Mouse (Mus musculus) heart, embryonic 15.5 days (tissue): Measurements from ENCODE around the gene Ets1. TPM values are rescaled to one million over a fixed set of nuclear protein-coding genes. Genes with fewer than 3 reads are reported as not detected.
A peak's percentile ranks its signal among the peaks of the same experiment; 100 is the strongest.

Experiments
- ATAC-seq: fragments of 200-750 bp; cut with Nextera tagmentation; replicated peaks from 2 replicates; pipeline ENCODE4 v1.8.0; 2017; ENCODE audit warnings: low read depth, moderate TSS enrichment; ENCODE audit not compliant: insufficient number of reproducible peaks, insufficient read depth, low FRiP score
- H3K27ac ChIP-seq: fragments of 300-500 bp; sonication (generic); 2 replicates; pipeline ENCODE4 v1.5.1; 2015; ENCODE audit warnings: mild to moderate bottlenecking, inconsistent platforms
- H3K27me3 ChIP-seq: fragments of 300-500 bp; sonication (generic); 2 replicates; pipeline ENCODE4 v1.6.1; 2015; ENCODE audit warnings: inconsistent platforms
- H3K36me3 ChIP-seq: fragments of 300-500 bp; sonication (generic); 2 replicates; pipeline ENCODE4 v1.6.1; 2015; ENCODE audit warnings: mild to moderate bottlenecking, inconsistent platforms
- H3K4me1 ChIP-seq: fragments of 300-500 bp; sonication (generic); replicated peaks from 2 replicates; pipeline ENCODE4 v1.6.1; 2015; ENCODE audit warnings: inconsistent platforms
- H3K4me2 ChIP-seq: fragments of 300-500 bp; sonication (generic); 2 replicates; pipeline ENCODE4 v1.6.1; 2015; ENCODE audit warnings: inconsistent platforms, mild to moderate bottlenecking, moderate library complexity
- H3K4me3 ChIP-seq: fragments of 300-500 bp; sonication (generic); 2 replicates; pipeline ENCODE4 v1.5.1; 2015; ENCODE audit warnings: mild to moderate bottlenecking, inconsistent platforms
- H3K9ac ChIP-seq: fragments of 300-500 bp; sonication (generic); 2 replicates; pipeline ENCODE4 v1.6.1; 2015; ENCODE audit warnings: mild to moderate bottlenecking, inconsistent platforms
- H3K9me3 ChIP-seq: fragments of 300-500 bp; sonication (generic); replicated peaks from 2 replicates; pipeline ENCODE4 v1.6.1; 2016; ENCODE audit warnings: inconsistent platforms
- WGBS: fragments of 180-500 bp; shearing (Covaris S2); methylation state at CpG from one replicate; pipeline ENCODE4 v1.1.7; 2015; ENCODE audit warnings: mixed read lengths; 5-methylcytosine and 5-hydroxymethylcytosine counted together
- polyA plus RNA-seq: library from polyadenylated mRNA; unstranded; fragments of >200 nt; fragmentation: Nextera tagmentation; extraction: Ambion mirVana; gene quantifications from 2 replicates; pipeline ENCODE4 v1.2.1, GENCODE M21; 2015

Gene Ets1
- polyA plus RNA-seq, 1 experiment from 2014 or later, result 46.3 TPM

- Histone ChIP-seq H3K9me3 (no peaks in the 10 kb centered on the region), H3K4me3 (no peak overlapping the region), H3K27ac (no peak overlapping the region), H3K9ac (no peak overlapping the region), H3K4me1 (peaks cover 4% of the 10 kb centered on the region; the same call in 1 of the 2 replicates), H3K27me3 (no peaks in the 10 kb centered on the region), H3K36me3 (no peaks in the 10 kb centered on the region), H3K4me2 (no peak overlapping the region)
- no peak for ATAC-seq
- WGBS, result 63% methylated on average over 5 of the region's 5 CpGs
Measured at GRCm38 (mm10) chr9:32617430-32617768, 18.6 kb upstream of the Ets1 start.

- no peaks in the 10 kb centered on the region for H3K27me3 ChIP-seq
- H3K27ac ChIP-seq, result no peak overlapping the region
- ATAC-seq, result no peak
- no peaks in the 10 kb centered on the region for H3K9me3 ChIP-seq
- H3K4me2 ChIP-seq, result no peak overlapping the region
- H3K4me3 ChIP-seq, result no peak overlapping the region
- no peaks in the 10 kb centered on the region for H3K36me3 ChIP-seq
- H3K9ac ChIP-seq, result no peak overlapping the region
- WGBS, result 71% methylated on average over 9 of the region's 9 CpGs
- H3K4me1 ChIP-seq, result peaks cover 4% of the 10 kb centered on the region; the same call in 1 of the 2 replicates
Measured at GRCm38 (mm10) chr9:32618544-32619120, 17.4 kb upstream of the Ets1 start.

GRCm38 (mm10) chr9:32619661-32620060, 16.4 kb upstream of the Ets1 start:
- Histone ChIP-seq H3K9me3 (no peaks in the 10 kb centered on the region), H3K4me2 (no peak overlapping the region), H3K36me3 (no peaks in the 10 kb centered on the region), H3K27ac (no peak overlapping the region), H3K27me3 (no peaks in the 10 kb centered on the region), H3K4me3 (no peak overlapping the region), H3K4me1 (peaks cover 4% of the 10 kb centered on the region; the same call in 1 of the 2 replicates), H3K9ac (no peak overlapping the region)
- no peak for ATAC-seq
- WGBS, result 83% methylated on average over 6 of the region's 6 CpGs

GRCm38 (mm10) chr9:32620446-32620845, 15.6 kb upstream of the Ets1 start:
- H3K9me3 ChIP-seq, result no peaks in the 10 kb centered on the region
- H3K27ac ChIP-seq, result no peak overlapping the region
- H3K4me3 ChIP-seq, result no peak overlapping the region
- H3K36me3 ChIP-seq, result no peaks in the 10 kb centered on the region
- H3K9ac ChIP-seq, result no peak overlapping the region
- no peak for ATAC-seq
- H3K4me1 ChIP-seq, result peaks cover 4% of the 10 kb centered on the region; the same call in 1 of the 2 replicates
- 92% methylated on average over 3 of the region's 3 CpGs for WGBS
- H3K27me3 ChIP-seq, result no peaks in the 10 kb centered on the region
- H3K4me2 ChIP-seq, result no peak overlapping the region

- Histone ChIP-seq H3K9ac (no peak overlapping the region), H3K9me3 (no peaks in the 10 kb centered on the region), H3K4me2 (no peak overlapping the region), H3K27ac (no peak overlapping the region), H3K4me1 (no peaks in the 10 kb centered on the region), H3K27me3 (no peaks in the 10 kb centered on the region; the same call in 1 of the 2 replicates), H3K36me3 (no peaks in the 10 kb centered on the region), H3K4me3 (no peak overlapping the region)
- 64% methylated on average over 1 of the region's 1 CpGs for WGBS
- no peak for ATAC-seq
Measured at GRCm38 (mm10) chr9:32629385-32629981, 6.5 kb upstream of the Ets1 start.

GRCm38 (mm10) chr9:32631341-32631740, 4.7 kb upstream of the Ets1 start:
- H3K27ac ChIP-seq, result no peak overlapping the region
- no peaks in the 10 kb centered on the region for H3K36me3 ChIP-seq
- no peaks in the 10 kb centered on the region; the same call in 1 of the 2 replicates for H3K27me3 ChIP-seq
- no peak overlapping the region for H3K4me3 ChIP-seq
- no peak overlapping the region for H3K9ac ChIP-seq
- H3K4me2 ChIP-seq, result no peak overlapping the region
- H3K9me3 ChIP-seq, result no peaks in the 10 kb centered on the region
- ATAC-seq, result no peak
- H3K4me1 ChIP-seq, result peaks cover 6% of the 10 kb centered on the region; the same call in 1 of the 2 replicates

- no peak overlapping the region for H3K9ac ChIP-seq
- H3K36me3 ChIP-seq, result no peaks in the 10 kb centered on the region
- WGBS, result 71% methylated on average over 7 of the region's 7 CpGs
- no peaks in the 10 kb centered on the region for H3K9me3 ChIP-seq
- peaks cover 13% of the 10 kb centered on the region for H3K4me1 ChIP-seq
- no peak overlapping the region for H3K4me3 ChIP-seq
- H3K27me3 ChIP-seq, result peaks cover 1% of the 10 kb centered on the region; the same call in 1 of the 2 replicates
- no peak overlapping the region for H3K27ac ChIP-seq
- ATAC-seq, result no peak
- no peak overlapping the region for H3K4me2 ChIP-seq
Measured at GRCm38 (mm10) chr9:32632237-32632636, 3.8 kb upstream of the Ets1 start.

GRCm38 (mm10) chr9:32644981-32645380, 9.0 kb downstream of the Ets1 start:
- no peak for ATAC-seq
- Histone ChIP-seq H3K4me1 (peaks cover 18% of the 10 kb centered on the region), H3K27ac (no peak overlapping the region), H3K36me3 (no peaks in the 10 kb centered on the region), H3K9ac (no peak overlapping the region), H3K9me3 (no peaks in the 10 kb centered on the region), H3K4me2 (no peak overlapping the region), H3K27me3 (no peaks in the 10 kb centered on the region), H3K4me3 (no peak overlapping the region)
- 62% methylated on average over 3 of the region's 3 CpGs for WGBS

- Histone ChIP-seq H3K27me3 (no peaks in the 10 kb centered on the region), H3K4me3 (peak overlapping the region; percentile 32), H3K4me2 (peak overlapping the region; percentile 60), H3K27ac (peak overlapping the region; percentile 79), H3K36me3 (no peaks in the 10 kb centered on the region), H3K9me3 (no peaks in the 10 kb centered on the region), H3K4me1 (peaks cover 18% of the 10 kb centered on the region), H3K9ac (0 out of 2 replicates have a peak overlapping the region, but pooled peaks have one; percentile 10)
- 15% methylated on average over 9 of the region's 9 CpGs for WGBS
- no peak for ATAC-seq
Measured at GRCm38 (mm10) chr9:32645475-32645874, 9.5 kb downstream of the Ets1 start.

- Histone ChIP-seq H3K36me3 (no peaks in the 10 kb centered on the region), H3K4me1 (peaks cover 18% of the 10 kb centered on the region), H3K27ac (peak overlapping the region; percentile 79), H3K9me3 (no peaks in the 10 kb centered on the region), H3K27me3 (no peaks in the 10 kb centered on the region), H3K4me3 (peak overlapping the region; percentile 32), H3K4me2 (peak overlapping the region; percentile 60), H3K9ac (0 out of 2 replicates have a peak overlapping the region, but pooled peaks have one; percentile 10)
- 35% methylated on average over 11 of the region's 11 CpGs for WGBS
- peak; percentile 84 for ATAC-seq
Measured at GRCm38 (mm10) chr9:32646539-32647258, 10.7 kb downstream of the Ets1 start.

GRCm38 (mm10) chr9:32647506-32648250, 11.7 kb downstream of the Ets1 start:
- Histone ChIP-seq H3K4me3 (no peak overlapping the region), H3K36me3 (no peaks in the 10 kb centered on the region), H3K9ac (no peak overlapping the region), H3K27ac (peak overlapping the region; percentile 79), H3K4me1 (peaks cover 18% of the 10 kb centered on the region), H3K9me3 (no peaks in the 10 kb centered on the region), H3K27me3 (no peaks in the 10 kb centered on the region), H3K4me2 (no peak overlapping the region)
- WGBS, result 80% methylated on average over 7 of the region's 7 CpGs
- ATAC-seq, result no peak
